Mouse (Mus musculus) left cerebral cortex, adult 9 months (tissue): ENCODE data around the gene Zbtb46.

Experiments
- DNase-seq, 2 experiments: peaks; one replicate each; pipeline ENCODE4 v3.0.0; 2022; ENCODE audit warnings: low spot score in 2 of 2

Gene Zbtb46

DNA sequence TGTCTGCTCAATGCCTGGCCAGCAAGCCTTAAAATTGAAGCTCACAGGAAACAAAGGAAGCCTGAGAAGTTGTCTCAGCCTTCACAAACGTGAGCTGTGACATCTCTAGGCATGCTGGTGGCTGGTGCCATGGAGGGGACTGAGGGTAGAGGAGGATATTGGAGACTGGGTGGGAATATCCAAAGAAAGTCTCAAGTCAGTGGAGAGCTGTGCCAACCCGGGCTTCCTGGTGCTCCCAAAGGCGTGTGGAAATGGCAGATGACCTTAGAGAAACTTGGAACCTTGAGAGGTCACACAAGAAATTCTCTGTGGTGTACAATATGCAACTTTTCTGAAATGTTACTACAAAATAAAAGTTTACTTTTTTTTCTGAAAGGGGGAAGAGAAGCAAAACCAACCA is 6.2 kb upstream of the Zbtb46 start:
- DNase-seq = no peak

DNA sequence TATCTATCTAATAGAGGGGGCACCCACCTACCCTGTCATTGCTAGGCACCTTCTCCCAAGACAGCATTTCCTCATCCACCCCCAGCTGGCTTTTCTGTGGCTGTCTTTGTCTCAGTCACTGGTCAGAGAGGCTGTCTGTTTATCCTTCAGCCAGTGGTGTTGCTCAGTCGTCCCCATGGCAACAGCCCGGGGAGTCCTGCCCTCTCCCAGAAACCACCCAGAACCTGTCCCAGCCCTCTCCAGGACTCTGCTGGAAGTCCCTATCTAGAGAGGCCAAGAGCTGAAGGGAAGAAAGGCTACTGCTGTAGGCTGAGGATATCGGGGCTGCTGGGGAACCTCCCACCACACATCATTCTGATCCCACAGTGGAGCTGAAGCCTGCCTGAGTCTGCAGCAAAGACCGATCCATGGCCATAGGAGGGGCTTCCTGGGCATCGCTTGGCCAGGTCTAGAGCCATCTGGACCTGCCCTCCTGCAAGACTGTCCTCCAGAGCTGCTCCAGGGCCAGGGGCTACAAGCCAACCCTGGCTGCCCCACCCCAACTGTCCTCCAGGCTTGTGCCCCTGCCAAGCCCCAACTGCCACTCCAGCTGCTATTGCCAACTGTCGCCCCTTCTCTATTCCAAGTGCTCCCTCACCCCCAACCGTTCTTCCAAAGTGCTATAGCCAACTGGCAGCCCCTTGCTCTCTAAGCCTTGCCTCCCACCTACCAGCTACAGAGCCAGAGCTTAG is 3.9 kb upstream of the Zbtb46 start:
- DNase-seq = peak in 1 of 2 experiments; percentile 46

DNA sequence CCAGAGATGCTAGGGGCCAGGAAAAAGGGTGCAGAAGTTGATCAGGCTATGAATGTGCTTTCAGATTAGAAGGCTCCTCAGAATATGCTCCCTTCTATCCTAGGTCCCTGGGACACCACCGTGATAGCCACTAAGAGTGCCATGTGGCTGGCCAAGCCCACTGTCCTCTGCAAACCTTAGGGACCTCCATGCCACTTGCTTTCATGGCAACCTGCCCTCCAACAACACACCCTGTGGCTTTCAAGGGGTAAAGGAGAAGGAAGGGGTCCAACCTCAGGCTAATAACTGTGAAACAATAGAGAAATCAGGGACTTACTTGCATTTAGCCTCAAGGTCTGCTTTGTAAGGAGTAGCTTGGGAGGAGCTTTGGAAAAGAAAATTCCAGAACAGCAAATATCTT is 3.4 kb upstream of the Zbtb46 start:
- no peak for DNase-seq

DNA sequence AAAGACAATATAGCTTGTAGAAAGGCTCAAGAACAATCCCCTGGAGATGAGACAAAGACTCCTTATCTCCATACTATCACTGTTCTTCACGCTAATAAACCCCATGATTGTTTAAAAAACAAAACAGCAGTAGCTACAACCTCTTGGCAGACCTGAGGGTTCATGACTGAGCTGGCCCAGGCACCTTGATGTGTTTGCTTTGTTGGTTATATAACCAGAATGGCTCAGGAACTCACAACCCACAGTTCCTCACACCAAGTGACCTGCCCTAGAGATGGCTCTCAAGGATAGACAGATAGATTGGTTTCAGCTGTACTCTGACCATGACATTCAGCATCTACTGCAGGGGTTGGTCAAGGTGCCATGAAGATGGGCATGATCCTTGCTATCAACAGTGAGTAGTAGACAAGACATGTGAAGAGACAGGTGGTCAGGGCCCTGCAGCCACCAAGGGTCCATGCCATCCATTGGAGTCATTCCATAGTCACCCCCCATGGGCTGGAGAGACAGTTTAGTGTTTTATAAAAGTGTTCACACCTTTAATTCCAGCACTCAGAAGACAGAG is 2.4 kb upstream of the Zbtb46 start:
- DNase-seq = no peak

DNA sequence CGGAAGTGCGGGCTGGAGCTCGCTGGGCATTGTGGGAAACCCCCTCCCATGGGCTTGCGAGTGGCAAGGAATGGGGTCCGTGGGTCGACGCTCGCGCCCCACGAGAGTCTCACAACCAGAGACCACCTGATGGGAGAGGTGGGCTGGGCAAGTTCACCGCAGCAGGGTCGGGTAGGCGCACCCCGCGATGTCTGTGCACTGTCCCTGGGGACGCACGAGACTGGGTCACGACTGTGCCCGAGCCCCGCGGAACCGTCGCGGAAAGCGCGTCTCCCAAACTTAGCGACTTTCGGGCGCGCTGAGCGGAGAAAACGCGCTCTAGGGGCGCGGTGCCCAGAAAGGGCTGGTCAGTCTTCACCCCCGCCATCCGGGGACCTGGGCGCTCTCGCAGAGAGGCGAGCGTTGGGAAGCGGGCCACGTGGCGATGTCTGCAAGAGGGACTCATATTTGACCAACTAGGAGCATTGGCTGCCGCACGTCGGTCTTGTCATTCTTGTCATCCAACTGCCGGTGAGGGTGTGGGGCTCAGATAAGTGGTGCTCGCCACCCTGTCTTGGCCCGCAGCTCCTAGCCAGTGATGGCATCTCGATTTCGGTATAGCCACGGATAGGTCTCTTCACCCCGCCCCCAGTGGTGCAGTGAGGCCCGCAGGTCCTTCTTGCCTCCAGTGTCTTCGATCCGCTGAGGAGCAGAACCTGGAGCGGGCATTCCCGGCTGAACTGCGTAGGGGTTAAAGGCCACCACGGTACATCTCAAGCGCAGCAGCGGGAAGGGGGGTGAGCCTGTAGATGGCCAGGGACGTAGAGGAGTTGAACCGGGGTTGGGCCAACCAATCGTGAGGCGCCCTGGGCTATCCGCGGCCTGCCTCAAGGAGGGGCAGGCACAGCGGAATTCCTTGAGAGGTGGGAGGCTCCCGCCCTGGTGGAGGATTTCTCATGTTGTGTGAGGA is 721 bp upstream of the Zbtb46 start:
- peak in 1 of 2 experiments; percentile 29 for DNase-seq

DNA sequence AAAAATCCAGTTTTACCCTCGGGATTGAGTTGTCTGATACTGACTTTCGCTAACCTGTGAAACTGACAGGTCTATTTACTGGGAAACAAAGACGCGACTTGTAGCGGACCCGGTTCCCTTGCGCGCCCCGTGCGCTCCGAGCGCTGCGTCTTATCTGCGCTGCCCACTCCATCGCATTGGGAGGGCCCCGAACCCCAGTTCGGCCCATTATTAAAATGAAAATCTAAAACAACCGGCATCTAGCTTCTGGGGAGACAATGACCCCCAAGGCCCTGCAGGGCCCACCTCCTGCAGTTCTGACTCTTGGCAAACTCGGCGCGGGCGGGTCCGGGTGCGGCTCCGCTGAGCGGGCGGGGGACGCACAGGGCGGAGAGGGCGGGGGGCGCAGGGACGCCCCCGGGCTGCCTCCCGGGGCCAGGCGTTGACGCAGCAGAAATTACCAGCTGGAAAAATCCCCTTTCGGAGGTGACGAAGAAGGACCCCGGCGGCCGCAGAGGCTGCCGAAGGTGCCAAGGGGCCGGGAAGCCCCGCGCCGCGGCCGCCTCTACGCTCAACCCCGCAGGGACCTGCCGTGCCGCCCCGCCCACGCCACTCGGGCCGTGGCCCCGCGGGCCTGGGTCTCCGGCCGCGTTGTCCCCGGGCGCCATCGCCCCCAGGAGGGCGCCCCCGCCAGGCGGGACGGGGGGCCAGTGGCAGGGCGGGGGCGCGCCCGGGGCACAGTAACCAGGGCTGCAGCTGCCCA is 644 bp downstream of the Zbtb46 start:
- no peak for DNase-seq

DNA sequence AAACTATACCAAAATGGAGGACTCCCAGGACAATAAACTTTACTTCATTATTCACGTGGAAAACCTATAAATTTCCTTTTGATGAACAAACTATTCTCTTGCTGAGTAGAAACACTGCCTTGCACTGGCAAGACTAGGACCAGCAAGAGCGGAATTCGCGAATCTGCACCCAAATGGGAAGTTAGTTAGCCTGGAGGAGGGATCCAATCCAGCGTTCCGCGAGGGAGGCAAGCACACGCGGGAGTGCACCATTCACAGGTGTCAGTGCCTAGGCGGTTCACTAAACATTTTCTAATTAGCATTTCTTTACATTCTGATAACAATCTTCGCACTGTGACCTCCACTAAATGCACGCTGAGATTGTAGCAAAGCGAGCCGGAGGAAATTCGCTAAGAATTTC is 1.4 kb downstream of the Zbtb46 start:
- DNase-seq = peak in 1 of 2 experiments; percentile 28

DNA sequence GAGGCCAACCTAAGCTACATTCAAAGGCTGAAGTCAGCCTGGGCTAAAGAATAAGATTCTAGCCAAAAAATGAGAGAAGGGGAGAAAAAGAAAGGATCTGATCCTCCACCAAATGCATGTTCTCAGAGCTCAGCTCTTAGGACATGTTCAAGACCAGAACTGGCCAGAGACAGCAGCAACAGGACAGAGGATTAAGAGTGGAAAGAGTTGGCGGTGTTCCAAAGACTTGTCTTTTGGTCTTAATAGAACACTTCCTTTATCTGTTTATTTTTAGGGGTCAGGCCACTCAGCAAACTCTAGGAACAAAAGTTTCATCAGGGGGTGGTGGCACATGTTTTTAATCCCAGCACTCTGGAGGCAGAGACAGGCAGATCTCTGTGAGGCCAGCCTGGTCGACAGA is 3.3 kb downstream of the Zbtb46 start:
- DNase-seq = no peak

DNA sequence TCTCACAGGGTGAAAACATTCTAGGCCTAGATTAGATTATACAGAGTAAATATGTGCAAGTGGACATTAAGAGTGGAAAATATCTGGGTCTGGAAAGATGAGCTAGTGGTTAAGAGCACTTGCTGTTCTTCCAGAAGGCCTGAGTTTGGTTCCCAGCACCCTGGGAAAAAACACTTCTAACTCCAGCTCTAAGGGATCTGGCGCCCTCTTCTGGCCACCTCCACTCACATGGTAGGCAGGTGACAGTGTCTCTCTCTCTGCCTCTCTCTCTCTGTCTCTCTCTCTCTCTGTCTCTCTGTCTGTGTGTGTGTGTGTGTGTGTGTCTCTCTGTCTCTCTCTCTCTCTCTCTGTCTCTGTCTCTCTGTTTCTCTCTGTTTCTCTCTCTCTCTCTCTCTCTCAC is 6.0 kb downstream of the Zbtb46 start:
- DNase-seq = no peak

DNA sequence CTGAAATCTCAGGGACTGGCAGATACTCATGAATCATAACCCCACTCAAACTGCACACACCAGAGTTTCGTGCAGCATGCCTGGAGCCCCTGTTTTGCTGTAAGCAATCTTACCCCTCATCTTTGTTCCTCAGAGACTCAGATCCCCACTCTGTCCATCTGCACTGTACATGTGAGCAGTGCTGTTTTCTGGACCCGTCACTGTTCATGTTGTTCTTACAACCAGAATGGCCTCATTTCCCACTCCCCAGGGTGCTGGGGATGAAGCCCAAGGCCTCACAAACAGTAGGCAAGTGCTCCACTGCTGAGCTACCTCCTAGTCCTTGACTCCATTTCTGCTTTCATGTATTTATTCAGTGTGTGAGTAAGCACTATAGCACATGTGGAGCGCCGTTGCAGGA is 7.0 kb downstream of the Zbtb46 start:
- DNase-seq = no peak

DNA sequence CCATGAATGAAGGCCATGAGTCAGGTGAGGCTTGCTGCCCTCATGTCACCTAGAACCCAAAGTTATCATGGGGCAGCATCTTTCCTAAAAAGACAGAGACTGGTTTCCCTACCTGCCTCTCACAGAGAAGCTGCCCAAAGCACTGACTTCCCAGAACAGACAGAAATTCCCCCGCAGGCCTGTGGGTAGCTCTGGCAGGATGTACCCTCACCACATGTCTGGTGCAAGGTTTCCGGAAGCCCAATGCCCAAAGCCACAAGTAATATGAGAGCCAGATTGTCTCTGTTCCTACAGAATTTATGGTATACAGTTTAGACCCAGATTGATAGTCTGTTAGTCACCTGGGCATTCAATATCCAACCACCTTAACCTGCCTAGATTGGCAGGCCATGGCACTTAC is 16.2 kb downstream of the Zbtb46 start:
- DNase-seq = no peak

DNA sequence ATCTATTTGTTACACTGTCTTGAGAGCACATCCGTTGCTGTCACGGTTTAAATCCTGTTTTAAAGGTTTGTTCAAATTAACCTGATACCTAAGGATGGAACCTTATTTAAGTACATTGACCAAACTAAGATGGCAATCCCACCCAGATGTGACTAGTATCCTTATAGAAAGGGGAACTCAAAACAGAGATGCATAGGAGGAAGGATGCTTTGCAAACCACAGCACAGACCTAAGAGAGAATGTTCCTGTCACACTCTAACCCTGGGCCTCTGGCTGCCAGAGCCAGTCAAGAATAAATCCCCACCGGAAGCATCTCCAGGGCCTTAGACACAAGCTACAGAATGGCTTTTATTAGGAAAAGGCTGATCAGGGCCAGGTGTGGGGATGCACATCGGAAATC is 21.1 kb downstream of the Zbtb46 start:
- DNase-seq = no peak

DNA sequence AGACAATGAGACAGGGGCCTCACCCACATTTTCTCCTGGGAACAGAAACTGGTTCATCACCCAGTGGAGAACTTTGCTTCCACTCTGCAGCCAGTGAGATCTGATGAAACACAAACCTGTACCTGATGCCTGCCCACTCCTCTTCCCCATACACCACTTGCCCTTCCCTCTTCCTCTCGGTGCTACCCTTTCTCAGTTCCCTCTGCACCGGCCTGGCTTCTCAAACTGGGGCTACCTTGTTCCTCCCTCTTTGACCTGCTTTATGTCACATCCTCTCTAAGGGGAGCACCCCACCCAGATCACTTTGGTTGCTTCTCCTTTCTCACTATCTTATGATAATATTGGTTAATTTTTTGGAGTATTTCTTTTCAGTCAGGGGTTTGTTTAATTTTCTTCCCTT is 23.0 kb downstream of the Zbtb46 start:
- DNase-seq = no peak

DNA sequence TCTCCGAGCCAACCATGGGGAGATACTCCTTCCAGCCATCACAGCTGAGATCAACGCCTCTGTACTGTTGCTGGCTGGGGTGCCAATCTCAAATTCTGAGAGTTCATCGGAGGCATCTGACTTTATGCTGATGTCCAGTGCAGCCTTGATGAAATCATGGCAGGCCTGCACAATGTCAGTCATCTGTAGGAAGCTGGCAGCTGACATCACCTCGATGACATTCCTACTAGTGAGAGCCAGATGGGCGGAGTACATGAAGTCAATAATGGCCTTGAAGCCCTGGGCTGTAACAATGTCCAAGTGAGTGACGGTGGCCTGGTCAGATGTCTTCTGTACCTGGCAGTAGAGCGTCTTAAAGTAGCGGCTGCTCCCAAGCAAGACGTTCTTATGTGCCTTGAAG is 35.4 kb downstream of the Zbtb46 start:
- no peak for DNase-seq

DNA sequence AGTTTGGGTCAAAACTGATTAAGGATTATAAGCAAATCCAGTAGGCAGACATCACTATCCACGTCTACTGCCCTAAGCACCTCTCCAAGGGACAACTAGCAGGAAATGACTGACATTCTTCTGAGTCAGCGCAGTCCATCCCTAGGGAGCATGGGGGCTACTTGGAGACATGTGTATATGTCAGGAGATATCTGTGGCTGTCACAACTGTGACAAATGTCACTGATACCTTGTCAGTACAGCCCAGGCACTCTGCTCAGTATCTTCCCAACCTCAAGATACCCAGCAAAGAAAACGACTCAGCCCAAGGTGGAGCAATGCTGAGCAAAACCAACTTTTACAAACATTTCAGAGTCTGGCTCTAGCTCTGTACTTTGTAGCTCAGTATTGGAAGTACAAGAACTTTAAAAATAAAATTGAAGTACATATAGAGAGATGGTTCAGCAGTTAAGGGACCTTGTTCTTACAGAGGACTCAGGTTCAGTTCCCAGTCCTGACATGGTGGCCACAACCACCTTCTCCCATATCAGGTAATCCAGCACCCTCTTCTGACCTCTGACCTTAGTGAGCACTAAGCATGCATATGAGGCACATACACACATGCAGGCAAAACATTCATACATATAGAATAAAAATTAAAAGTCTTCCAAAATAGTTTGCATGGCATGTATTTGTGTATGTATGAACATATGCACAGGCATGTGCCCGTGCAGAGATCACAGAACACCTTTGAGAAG is 38.2 kb downstream of the Zbtb46 start:
- DNase-seq = no peak

DNA sequence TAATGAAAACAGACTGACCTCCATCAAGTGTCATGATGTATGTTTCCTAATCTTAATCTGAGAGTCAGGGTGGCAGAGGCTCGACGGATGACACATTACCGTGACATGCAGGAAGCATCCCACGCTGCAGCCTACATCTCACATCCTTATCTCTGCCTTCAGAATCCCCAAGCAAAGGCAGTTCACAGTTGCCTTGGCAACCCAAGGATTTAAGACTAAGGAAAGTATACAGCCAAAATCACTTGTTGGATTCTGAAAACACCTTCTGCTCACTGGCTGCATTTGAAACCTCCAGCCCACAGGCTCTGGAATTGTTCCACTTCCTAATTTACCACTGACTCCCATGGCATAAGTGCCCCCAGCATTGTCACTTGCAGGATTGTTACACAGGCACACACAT is 38.8 kb downstream of the Zbtb46 start:
- peak; percentile 72 to 82 for DNase-seq

DNA sequence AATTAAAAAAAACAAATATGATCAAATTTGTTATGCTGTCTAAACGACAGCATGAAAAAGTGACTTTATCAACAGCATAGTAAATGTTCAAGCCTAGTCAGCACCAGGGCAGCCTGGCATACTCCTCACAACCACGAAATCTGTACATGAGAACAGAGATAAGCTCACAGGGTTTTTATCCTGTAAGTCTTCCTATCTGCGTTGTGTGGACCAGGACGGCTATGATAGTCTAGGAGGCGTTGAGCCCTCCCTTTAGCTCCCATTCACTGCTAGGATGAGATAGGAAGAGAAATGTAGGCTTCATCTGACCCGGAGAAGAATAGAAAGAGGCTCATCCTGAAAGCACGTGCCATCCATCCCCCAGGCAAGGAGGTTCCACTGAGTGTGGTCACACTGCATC is 39.9 kb downstream of the Zbtb46 start:
- no peak for DNase-seq

DNA sequence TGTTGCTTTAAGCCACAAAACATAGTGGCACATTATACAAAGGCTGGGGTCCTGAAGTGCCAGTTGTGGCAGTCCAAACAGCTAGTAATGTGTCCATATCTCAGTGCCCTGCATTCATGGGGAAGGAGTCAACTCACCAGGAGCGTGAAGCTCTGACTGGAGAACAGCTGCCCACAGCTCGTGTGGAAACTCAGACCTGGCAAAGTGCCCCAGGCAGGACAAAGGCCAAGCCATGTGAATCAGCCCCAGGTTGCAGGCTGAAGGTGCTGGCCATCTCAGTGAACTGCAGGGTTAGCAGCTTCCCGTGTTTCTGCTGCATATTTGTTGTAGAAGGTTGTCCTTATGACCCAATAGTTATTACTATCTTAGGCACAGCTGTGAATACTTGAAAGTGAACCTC is 43.3 kb downstream of the Zbtb46 start:
- DNase-seq = no peak

DNA sequence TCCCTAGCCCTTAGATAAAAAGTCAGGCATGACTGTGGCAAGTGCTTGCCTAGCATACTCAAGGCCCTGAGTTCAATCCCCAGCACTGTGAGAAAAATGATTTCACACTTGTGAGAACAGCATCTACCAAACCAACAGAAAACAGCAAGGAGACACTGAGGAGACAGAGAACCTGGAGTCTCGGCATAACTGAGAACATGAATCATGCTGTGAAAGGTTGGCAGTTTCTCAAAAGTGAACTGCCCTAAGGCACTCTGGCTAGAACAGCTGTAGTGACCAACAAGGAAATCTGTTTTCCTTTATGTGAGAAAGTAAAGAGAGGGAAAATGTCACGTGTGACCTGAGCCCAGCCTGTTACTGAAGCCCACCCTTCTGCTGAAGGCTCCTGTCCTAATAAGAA is 46.1 kb downstream of the Zbtb46 start:
- DNase-seq = no peak

DNA sequence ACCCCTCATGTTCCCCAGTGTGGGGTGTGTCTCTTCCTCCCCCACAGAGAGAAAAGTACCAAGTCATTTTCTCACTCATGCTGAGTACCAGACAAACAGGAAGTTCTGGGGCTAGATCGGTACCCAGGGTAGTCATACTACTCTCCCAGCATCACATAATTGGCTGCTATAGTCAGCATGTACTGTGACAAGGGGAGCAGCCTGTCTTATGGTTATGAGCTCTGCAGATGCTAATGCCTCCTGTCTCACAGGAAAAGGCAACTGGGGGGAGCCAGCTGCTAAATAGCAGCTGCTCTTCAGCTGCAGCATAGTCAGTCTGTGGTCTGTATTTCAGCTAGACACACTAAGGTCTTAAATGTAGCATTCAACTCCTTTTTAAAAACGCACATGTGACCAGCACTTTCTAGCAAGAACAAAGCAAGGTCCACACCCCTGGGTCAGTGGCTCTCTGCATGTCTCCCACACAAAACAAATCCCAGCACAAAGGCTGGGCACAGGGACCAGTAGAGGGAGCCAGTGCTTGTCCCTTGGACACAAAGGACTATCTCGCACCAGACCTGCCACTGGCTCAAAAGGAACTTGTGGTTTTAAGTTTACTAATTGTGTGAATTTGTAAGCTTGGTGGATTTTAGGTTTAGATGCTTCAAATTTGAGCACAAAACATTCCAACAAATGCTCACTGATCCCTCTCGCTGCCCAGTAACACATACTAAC is 48.3 kb downstream of the Zbtb46 start:
- peak in 1 of 2 experiments; percentile 66 for DNase-seq

DNA sequence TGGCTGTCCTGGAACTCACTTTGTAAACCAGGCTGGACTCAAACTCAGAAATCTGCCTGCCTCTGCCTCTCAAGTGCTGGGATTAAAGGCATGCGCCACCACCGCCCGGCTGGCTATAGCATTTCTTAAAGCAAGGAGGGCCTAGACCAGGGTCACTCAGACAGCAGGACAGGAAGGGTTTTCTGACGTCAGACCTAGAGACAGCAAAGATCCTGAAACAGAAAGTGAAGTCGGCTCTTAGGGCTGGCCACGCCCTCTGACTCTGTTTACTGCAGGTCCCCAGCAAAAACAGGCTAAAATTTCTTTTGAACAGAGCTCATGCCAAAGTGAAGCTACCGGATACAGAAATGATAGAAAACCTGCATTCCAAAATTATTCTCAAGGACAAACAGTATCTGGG is 49.6 kb downstream of the Zbtb46 start:
- no peak for DNase-seq
